Mouse (Mus musculus) ES-Bruce4 (cell line): ENCODE measurements around the gene Ubap2l.

ENCODE experiments used
- CTCF ChIP-seq: IDR thresholded peaks from one replicate; pipeline ENCODE4 v1.8.1; 2011; ENCODE audit warnings: low read depth, low read length
- EP300 ChIP-seq: IDR thresholded peaks from 2 replicates; pipeline ENCODE4 v1.6.1; 2011; ENCODE audit warnings: low read depth, low read length; ENCODE audit not compliant: insufficient read depth

DNA sequence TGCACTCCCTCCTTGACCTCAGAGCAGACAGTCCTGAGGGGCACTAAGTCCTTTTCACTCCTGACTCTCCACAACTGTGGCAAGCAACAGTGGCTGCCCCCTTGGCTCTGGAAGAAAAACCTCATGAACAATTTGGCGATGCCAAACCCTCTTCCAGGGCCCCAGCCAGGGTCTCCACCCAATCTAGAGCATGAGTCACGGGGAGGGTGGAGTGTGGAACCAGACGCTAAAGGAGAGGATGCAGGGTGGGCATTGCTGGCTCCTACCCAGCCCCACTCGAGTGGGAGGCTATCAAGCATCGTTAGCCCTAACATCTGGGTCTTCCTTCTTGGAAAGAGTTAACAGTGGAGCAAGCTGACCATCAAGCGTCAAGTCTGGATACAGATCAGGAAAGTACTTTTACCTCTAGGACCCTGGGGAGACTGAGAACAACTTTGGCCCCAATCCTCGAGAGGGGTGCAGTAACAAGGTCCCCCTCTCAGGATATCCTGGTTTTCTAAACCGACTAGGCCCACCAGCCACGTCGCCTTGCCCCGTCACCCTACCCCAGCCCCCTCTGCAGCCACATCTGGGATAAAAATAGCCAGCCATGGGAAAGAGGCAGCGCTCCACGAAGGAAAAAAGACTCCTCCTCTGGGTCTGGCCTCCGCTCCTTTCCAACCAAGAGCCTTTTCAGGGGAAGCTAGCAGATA, 90.2 kb downstream of the Ubap2l start:
- TF ChIP-seq CTCF (no peak), EP300 (no peak)
